Mouse (Mus musculus): ENCODE results near the gene Ccdc134. TPM values are rescaled to one million over a fixed set of nuclear protein-coding genes. Genes with fewer than 3 reads are reported as not detected.

The Ccdc134 gene
- 19.7 and 23.5 TPM in 2 replicates for polyA plus RNA-seq (2014; fragmentation: Nextera tagmentation; extraction: Ambion mirVana)

DNA sequence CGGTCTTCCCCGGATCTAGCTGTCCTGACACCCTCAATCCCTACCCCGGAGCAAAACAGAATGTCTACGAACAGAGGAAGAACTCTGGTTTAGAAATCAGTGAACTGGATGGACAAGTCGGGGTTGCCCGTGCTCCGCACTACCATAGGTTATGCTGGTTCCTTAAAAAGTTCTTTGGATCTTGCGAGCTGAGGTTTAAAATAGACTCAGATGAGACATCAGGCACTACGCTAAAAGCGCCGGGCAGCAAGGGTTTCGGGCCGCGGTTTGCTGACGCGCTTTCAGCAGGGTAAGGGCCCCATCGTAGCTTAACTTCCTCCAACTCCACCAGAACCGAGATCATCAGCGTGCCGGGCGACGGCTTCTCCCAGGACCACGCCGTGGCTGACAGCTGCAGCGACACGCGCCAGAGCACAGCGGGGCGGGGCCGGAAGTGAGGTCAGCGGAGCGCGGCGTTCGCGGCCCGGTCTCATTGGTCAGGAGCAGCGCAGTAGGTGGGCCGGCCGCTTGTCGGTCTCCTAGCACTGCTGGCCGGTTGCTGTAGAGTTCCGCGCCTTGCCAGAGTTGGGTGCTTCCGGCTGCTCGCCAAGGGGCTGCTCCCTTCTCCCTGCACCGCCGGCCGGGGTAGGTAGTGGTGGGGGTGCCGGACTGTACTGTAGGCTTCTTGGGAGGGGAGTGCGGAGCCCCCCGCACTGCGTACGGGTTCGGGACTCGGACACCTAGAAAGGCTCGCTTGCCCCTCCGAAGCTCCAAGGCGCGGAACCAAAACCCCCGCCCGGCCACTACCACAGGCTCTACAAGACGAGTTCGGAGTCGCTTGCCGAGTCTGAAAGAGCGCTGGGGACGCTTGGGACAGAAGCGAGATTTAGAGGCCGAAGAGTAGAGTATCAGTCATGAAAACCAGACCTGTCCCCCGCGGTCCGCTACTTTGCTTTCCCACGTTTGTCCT, at the start of gene Ccdc134:
Gene Ccdc134 (plus strand): TSS at position 497 of the 949 bp plus-strand sequence.
- WGBS, result 2% methylated on average over 72 of the region's 74 CpGs
- peak within 1 kb of the TSS; percentile 50 for H3K4me3 ChIP-seq (ENCODE audit: low read depth, low read length)
- H3K9ac ChIP-seq (ENCODE audit: low read length), result peak within 1 kb of the TSS; percentile 61
- no peaks in the 10 kb centered on the region for H3K9me3 ChIP-seq (ENCODE audit: control insufficient read depth, low read length)
- peak within 1 kb of the TSS; percentile 9; the same call in 1 of the 2 replicates for H3K27ac ChIP-seq (ENCODE audit: low read depth, low read length)
- no peaks in the 10 kb centered on the region for H3K27me3 ChIP-seq (ENCODE audit: control insufficient read depth, insufficient read depth, low read length)
- DNase-seq (ENCODE audit: low spot score), result peak; percentile 96
- peaks cover 6% of the 10 kb centered on the region for H3K4me1 ChIP-seq (ENCODE audit: control insufficient read depth, insufficient read depth, low read length)
- ATAC-seq (ENCODE audit: insufficient read depth, low FRiP score, low TSS enrichment), result peak; percentile 99
- H3K36me3 ChIP-seq (ENCODE audit: control insufficient read depth, insufficient read depth, low read length), result no peaks in the 10 kb centered on the region
- H3K4me2 ChIP-seq (ENCODE audit: low read depth), result peak within 1 kb of the TSS; percentile 88

DNA sequence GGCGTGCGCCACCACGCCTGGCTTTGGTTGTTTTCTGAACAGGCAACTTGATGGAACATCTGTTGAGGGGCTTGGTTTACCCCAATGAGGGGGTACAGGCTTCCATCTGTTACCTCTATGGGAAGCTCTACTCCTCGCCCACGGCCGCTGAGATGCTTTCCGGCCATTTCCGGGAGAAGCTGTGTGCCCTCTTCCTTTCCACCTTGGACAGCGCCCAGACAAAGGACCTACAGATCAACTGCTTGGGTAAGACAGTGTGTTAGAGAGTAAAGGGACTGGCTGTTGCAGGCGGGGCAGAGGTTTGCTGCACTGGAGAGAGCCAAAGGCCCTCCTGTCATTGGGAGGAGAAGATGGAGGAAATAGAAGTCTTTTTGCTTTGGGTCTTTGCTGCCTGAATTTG, 47.8 kb upstream of the Ccdc134 start:
- no peak for DNase-seq (ENCODE audit: low spot score)
- H3K9ac ChIP-seq (ENCODE audit: low read length), result no peak overlapping the region
- H3K9me3 ChIP-seq (ENCODE audit: control insufficient read depth, low read length), result no peaks in the 10 kb centered on the region
- H3K4me1 ChIP-seq (ENCODE audit: control insufficient read depth, insufficient read depth, low read length), result no peaks in the 10 kb centered on the region
- WGBS, result 57% methylated on average over 10 of the region's 10 CpGs
- H3K4me3 ChIP-seq (ENCODE audit: low read depth, low read length), result no peak overlapping the region
- H3K27ac ChIP-seq (ENCODE audit: low read depth, low read length), result no peak overlapping the region
- H3K27me3 ChIP-seq (ENCODE audit: control insufficient read depth, insufficient read depth, low read length), result no peaks in the 10 kb centered on the region
- no peak overlapping the region for H3K4me2 ChIP-seq (ENCODE audit: low read depth)
- no peaks in the 10 kb centered on the region for H3K36me3 ChIP-seq (ENCODE audit: control insufficient read depth, insufficient read depth, low read length)
- ATAC-seq (ENCODE audit: insufficient read depth, low FRiP score, low TSS enrichment), result no peak

DNA sequence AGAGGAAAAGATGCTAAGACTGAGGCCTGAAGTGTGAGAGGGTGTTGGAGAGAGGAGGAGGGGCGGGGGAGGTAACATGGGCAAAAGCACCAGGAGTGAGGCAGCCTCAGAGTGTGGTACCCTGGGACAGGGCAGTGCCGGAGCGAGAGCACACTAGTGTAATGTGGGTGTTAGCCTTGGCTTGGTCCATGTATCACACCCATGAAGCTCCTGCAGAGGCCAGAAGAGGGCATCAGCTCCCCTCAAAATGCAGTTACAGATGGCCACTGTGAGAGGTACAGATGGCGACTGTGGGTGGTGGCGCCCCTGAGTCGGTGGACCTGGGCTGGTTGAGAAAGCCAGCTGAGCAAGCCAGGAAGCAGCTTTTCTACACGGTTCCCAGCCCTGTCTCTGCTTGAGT, 46.6 kb upstream of the Ccdc134 start:
- 32% methylated on average over 7 of the region's 7 CpGs for WGBS
- no peak overlapping the region for H3K27ac ChIP-seq (ENCODE audit: low read depth, low read length)

DNA sequence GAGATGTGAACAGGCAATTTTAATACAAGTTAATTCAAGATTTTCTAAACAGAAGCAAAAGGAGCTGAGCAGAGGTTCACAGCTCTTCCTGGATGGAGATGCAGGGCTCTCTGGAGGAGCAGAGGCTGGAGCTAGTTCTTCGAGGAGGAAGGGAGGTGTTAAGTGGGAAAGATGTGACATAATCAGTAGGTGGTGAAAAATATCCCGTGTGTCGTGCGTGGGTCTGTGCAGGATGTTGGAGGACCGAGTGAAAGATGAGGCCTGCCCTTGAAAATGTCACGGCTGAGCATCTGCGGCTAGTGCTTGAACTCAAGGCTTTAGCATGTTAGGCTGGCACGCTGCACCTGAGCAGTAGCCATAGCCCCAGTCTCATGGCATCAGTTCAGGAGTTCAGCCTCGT, 42.1 kb upstream of the Ccdc134 start:
- no peak for ATAC-seq (ENCODE audit: insufficient read depth, low FRiP score, low TSS enrichment)
- WGBS, result 89% methylated on average over 9 of the region's 9 CpGs

More for the DNA sequence above, 46.6 kb upstream of the Ccdc134 start:
- no peaks in the 10 kb centered on the region for H3K36me3 ChIP-seq (ENCODE audit: control insufficient read depth, insufficient read depth, low read length)
- no peak overlapping the region for H3K4me2 ChIP-seq (ENCODE audit: low read depth)
- no peaks in the 10 kb centered on the region for H3K4me1 ChIP-seq (ENCODE audit: control insufficient read depth, insufficient read depth, low read length)
- no peak overlapping the region for H3K4me3 ChIP-seq (ENCODE audit: low read depth, low read length)
- no peaks in the 10 kb centered on the region for H3K27me3 ChIP-seq (ENCODE audit: control insufficient read depth, insufficient read depth, low read length)
- DNase-seq (ENCODE audit: low spot score) (peak; percentile 54), ATAC-seq (ENCODE audit: insufficient read depth, low FRiP score, low TSS enrichment) (no peak; the same call in 1 of the 2 replicates)
- H3K9me3 ChIP-seq (ENCODE audit: control insufficient read depth, low read length), result no peaks in the 10 kb centered on the region
- no peak overlapping the region for H3K9ac ChIP-seq (ENCODE audit: low read length)

DNA sequence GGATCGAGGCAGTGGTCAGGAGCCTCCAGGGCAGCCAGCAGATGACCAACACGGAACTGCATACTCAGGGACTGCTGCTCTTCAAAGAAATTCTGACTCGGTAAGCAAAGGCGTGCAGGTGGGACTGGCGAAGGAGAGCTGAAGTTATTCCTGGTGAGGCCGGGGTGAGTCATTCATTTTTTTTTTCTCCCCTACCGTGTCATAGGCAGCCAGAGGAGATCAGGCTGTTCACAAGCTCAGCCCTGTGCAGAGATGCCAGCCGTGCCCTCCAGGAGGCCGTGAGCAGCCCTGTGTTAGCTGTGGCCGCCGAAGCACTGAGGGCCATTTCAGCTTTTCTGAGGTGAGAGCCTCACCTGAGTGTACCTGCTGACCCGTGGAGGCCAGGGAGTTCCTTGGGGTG, 41.6 kb upstream of the Ccdc134 start:
- Histone ChIP-seq H3K9me3 (ENCODE audit: control insufficient read depth, low read length) (no peaks in the 10 kb centered on the region), H3K4me1 (ENCODE audit: control insufficient read depth, insufficient read depth, low read length) (no peaks in the 10 kb centered on the region), H3K4me3 (ENCODE audit: low read depth, low read length) (no peak overlapping the region), H3K27me3 (ENCODE audit: control insufficient read depth, insufficient read depth, low read length) (no peaks in the 10 kb centered on the region), H3K27ac (ENCODE audit: low read depth, low read length) (no peak overlapping the region), H3K36me3 (ENCODE audit: control insufficient read depth, insufficient read depth, low read length) (no peaks in the 10 kb centered on the region), H3K4me2 (ENCODE audit: low read depth) (no peak overlapping the region), H3K9ac (ENCODE audit: low read length) (no peak overlapping the region)
- ATAC-seq (ENCODE audit: insufficient read depth, low FRiP score, low TSS enrichment), result no peak
- WGBS, result 80% methylated on average over 12 of the region's 12 CpGs
- DNase-seq (ENCODE audit: low spot score), result no peak

More for the DNA sequence above, 42.1 kb upstream of the Ccdc134 start:
- Histone ChIP-seq H3K4me3 (ENCODE audit: low read depth, low read length) (no peak overlapping the region), H3K9me3 (ENCODE audit: control insufficient read depth, low read length) (no peaks in the 10 kb centered on the region), H3K27ac (ENCODE audit: low read depth, low read length) (no peak overlapping the region), H3K4me2 (ENCODE audit: low read depth) (no peak overlapping the region), H3K27me3 (ENCODE audit: control insufficient read depth, insufficient read depth, low read length) (no peaks in the 10 kb centered on the region), H3K4me1 (ENCODE audit: control insufficient read depth, insufficient read depth, low read length) (no peaks in the 10 kb centered on the region), H3K9ac (ENCODE audit: low read length) (no peak overlapping the region), H3K36me3 (ENCODE audit: control insufficient read depth, insufficient read depth, low read length) (no peaks in the 10 kb centered on the region)
- DNase-seq (ENCODE audit: low spot score), result no peak

DNA sequence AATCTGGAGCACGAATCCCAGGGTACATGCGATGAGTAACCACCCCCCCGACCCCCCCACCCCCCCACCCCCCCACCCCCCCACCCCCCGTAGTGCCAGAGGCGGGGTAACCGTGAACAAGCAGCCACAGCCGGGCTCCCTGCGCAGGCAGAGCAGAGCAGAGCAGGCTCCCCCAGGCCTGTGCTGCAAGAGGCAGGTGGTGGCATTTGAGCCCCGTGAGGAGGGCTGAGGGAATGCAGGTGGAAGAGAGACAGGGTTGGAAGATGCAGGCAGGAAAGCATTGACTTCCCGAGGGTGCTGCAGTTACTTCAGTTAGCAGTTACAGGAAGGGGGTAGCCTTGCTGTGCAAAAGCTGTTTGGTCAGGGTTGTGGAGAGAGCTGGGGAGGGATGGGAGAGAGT, 40.5 kb upstream of the Ccdc134 start:
- Histone ChIP-seq H3K27ac (ENCODE audit: low read depth, low read length) (no peak overlapping the region), H3K27me3 (ENCODE audit: control insufficient read depth, insufficient read depth, low read length) (no peaks in the 10 kb centered on the region), H3K4me3 (ENCODE audit: low read depth, low read length) (no peak overlapping the region), H3K9me3 (ENCODE audit: control insufficient read depth, low read length) (no peaks in the 10 kb centered on the region), H3K9ac (ENCODE audit: low read length) (no peak overlapping the region), H3K4me2 (ENCODE audit: low read depth) (no peak overlapping the region), H3K4me1 (ENCODE audit: control insufficient read depth, insufficient read depth, low read length) (no peaks in the 10 kb centered on the region), H3K36me3 (ENCODE audit: control insufficient read depth, insufficient read depth, low read length) (no peaks in the 10 kb centered on the region)
- no peak for DNase-seq (ENCODE audit: low spot score)
- 19% methylated on average over 5 of the region's 10 CpGs for WGBS
- no peak for ATAC-seq (ENCODE audit: insufficient read depth, low FRiP score, low TSS enrichment)

DNA sequence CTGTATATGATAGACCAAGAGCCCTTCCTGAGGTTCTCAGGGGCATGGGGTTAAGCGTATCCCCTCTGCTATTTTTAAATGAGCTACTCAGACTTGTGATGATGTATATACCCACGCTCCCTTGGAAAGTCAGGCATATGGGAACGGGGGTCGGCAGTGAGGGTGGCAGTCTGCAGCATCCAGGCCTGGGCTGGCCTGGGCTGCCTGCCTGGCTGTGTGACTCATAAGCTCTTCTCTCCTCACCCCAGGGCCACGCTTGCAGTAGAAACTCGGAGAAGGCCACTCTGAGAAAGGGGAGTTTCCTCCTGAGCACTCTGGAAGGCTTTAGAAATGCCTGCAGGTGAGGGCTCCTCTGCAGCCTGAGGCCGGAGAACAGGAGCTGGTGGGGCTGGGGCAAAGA, 36.7 kb upstream of the Ccdc134 start:
- ATAC-seq (ENCODE audit: insufficient read depth, low FRiP score, low TSS enrichment), result no peak

DNA sequence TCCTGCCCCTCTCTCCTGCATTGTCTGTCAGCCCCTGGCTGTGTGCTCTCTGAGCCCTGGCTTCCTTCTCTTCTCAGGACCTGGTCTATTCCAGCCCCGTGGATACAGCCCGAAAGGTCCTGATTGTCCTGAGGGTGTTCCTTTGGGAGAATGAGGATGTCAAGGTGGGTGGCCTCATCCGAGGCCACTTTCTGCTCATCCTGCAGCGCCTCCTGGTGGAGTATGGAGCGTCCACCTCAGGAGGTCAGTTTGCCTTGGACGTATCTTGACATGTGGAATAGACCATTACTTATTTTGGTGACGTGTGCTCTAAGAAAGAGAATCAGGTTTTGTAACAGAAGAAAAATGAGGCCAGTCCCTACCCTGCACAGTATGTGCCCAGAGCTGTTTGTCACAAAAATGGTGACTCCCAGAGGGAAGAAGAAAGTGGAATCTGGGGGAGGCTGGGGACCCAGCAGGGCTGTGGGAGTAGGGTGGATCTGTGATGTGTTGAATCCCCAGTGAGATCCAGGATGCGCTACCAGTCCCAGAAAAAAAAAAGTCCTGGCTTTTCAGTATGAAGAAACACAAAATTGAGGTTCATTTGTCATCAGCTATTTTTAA, 20.7 kb upstream of the Ccdc134 start:
- no peak overlapping the region for H3K4me3 ChIP-seq (ENCODE audit: low read depth, low read length)
- no peaks in the 10 kb centered on the region for H3K4me1 ChIP-seq (ENCODE audit: control insufficient read depth, insufficient read depth, low read length)
- no peak overlapping the region for H3K27ac ChIP-seq (ENCODE audit: low read depth, low read length)
- no peak overlapping the region for H3K9ac ChIP-seq (ENCODE audit: low read length)
- ATAC-seq (ENCODE audit: insufficient read depth, low FRiP score, low TSS enrichment) (no peak), DNase-seq (ENCODE audit: low spot score) (peak; percentile 62)
- H3K4me2 ChIP-seq (ENCODE audit: low read depth), result no peak overlapping the region
- H3K36me3 ChIP-seq (ENCODE audit: control insufficient read depth, insufficient read depth, low read length), result no peaks in the 10 kb centered on the region
- no peaks in the 10 kb centered on the region for H3K27me3 ChIP-seq (ENCODE audit: control insufficient read depth, insufficient read depth, low read length)
- WGBS, result 15% methylated on average over 8 of the region's 8 CpGs
- no peaks in the 10 kb centered on the region for H3K9me3 ChIP-seq (ENCODE audit: control insufficient read depth, low read length)

More for the DNA sequence above, 36.7 kb upstream of the Ccdc134 start:
- DNase-seq (ENCODE audit: low spot score), result no peak
- Histone ChIP-seq H3K27ac (ENCODE audit: low read depth, low read length) (no peak overlapping the region), H3K9me3 (ENCODE audit: control insufficient read depth, low read length) (no peaks in the 10 kb centered on the region), H3K36me3 (ENCODE audit: control insufficient read depth, insufficient read depth, low read length) (no peaks in the 10 kb centered on the region), H3K4me2 (ENCODE audit: low read depth) (no peak overlapping the region), H3K4me1 (ENCODE audit: control insufficient read depth, insufficient read depth, low read length) (no peaks in the 10 kb centered on the region), H3K27me3 (ENCODE audit: control insufficient read depth, insufficient read depth, low read length) (no peaks in the 10 kb centered on the region), H3K4me3 (ENCODE audit: low read depth, low read length) (no peak overlapping the region), H3K9ac (ENCODE audit: low read length) (no peak overlapping the region)
- 81% methylated on average over 7 of the region's 7 CpGs for WGBS

Measured in neural tube, embryonic 11.5 days (tissue).